Mouse (Mus musculus) layer of hippocampus, adult 11-12 months (tissue): ENCODE measurements around the gene Fzd2.
A peak's percentile ranks its signal among the peaks of the same experiment; 100 is the strongest.

Source experiments
- DNase-seq: peaks from one replicate; pipeline ENCODE4 v3.0.0; 2022; ENCODE audit warnings: low spot score

The Fzd2 gene

GRCm38 (mm10) chr11:102619449-102619848 lies 15.3 kb downstream of the Fzd2 start:
- no peak for DNase-seq

- no peak for DNase-seq
These were observed 19.9 kb downstream of the Fzd2 start for GRCm38 (mm10) chr11:102623876-102624789.

- DNase-seq, result no peak
These were observed 20.8 kb downstream of the Fzd2 start for GRCm38 (mm10) chr11:102624888-102625407.

GRCm38 (mm10) chr11:102627171-102627931 lies 23.2 kb downstream of the Fzd2 start:
- DNase-seq, result no peak

DNA sequence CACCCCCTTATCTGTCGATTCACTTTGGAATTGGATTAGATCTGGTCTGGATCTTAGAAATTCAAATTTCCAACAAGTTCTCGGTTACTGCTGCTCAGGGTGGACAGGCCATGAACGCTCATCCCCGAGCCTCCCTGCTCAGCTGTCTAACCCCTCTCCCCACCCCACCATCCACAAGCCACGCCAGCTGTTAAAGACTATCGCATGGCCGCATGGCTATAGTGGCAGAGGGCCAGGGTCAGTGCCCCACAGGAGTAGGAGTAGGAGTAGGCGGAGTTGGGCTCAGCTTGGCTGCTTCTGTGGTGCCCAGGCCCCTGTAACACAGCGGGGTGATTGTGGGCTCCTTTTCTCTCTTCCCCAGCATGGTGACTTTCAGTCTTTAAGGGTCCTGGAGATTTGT lies 24.3 kb downstream of the Fzd2 start:
- DNase-seq, result no peak

- no peak for DNase-seq
These were observed 25.2 kb downstream of the Fzd2 start for GRCm38 (mm10) chr11:102629375-102629774.

DNA sequence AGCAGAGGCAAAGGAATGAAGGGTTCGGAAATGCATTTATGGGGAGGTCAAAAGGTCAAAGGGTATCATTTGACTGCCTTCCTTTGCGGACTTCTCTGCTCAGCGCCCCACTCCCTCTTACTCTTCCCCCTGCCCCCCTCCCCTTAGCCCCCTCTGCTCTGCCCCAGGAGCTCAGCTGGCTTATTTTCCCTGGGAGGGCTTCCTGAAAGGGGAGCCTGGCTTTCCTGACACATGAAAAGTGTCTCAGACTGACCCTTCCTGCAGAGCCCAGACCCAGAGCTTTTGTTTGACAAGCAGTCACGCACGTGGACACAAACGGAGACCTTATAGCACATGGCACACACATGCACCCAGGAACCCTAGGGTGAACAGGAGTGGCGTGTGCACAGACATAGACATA lies 26.5 kb downstream of the Fzd2 start:
- no peak for DNase-seq

GRCm38 (mm10) chr11:102631203-102631602 lies 27.0 kb downstream of the Fzd2 start:
- no peak for DNase-seq

DNA sequence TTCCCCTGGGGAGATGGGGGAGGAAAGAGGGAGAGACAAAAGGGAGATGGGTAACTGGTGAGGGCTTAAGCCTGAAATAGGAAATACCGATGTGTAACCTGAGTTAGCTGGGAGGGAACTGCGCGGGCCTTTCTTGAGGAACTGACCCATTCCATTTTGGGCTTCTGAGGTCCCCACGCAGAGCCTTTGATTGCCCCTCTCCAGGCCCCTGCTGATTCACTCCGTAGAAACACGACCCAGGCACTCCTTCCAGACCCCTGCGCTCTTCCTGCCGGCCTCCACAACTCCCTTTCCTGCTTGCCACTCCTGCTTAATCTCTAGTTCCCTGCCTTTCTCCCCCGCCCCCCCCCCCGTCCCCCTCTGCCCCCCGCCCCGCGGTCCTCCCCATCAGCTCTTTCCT lies 28.5 kb downstream of the Fzd2 start:
- DNase-seq, result no peak

GRCm38 (mm10) chr11:102633379-102633778 lies 29.2 kb downstream of the Fzd2 start:
- no peak for DNase-seq

DNA sequence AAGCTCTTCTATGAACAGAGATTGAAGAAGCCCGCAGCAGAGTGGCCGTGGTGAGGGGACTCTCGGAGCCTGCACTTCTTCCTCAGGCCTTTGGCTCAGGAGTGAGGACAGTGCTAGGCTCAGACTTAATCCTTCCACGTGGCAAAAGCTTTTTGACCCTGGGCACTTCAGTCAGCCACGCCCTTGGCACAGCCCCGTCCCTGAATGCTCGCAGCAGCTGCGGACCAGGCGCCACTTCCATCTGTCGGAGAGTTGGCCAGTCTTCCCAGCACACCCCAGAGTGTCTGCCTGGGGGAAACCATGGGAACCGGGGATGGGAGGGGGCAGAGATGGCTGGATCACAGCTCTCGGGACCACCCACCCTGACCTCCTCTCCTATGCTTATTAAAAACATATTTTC lies 32.7 kb downstream of the Fzd2 start:
- no peak for DNase-seq

GRCm38 (mm10) chr11:102643891-102644382 lies 39.7 kb downstream of the Fzd2 start:
- DNase-seq, result no peak

DNA sequence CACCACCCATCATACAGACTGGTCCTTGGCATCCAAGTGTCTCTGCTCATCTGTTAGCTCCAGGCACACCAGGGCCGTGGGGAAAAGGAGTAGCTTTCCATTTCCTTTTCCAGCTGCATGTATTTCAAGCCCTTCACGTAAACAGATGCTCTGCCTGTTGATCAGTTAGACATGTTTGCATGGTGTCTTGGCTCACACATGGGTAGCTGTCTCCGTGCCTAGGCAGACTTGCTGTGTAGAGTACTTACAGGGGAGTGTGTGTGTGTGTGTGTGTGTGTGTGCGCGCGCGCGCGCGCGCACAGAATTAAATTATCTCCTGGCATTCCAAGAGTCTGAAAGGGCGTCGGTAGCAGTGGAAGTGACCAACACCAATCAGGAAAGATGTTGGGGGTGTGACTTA lies 42.0 kb downstream of the Fzd2 start:
- DNase-seq, result no peak

- no peak for DNase-seq
These were observed 43.7 kb downstream of the Fzd2 start for GRCm38 (mm10) chr11:102647885-102648284.

GRCm38 (mm10) chr11:102651381-102651780 lies 47.2 kb downstream of the Fzd2 start:
- peak; percentile 60 for DNase-seq

DNA sequence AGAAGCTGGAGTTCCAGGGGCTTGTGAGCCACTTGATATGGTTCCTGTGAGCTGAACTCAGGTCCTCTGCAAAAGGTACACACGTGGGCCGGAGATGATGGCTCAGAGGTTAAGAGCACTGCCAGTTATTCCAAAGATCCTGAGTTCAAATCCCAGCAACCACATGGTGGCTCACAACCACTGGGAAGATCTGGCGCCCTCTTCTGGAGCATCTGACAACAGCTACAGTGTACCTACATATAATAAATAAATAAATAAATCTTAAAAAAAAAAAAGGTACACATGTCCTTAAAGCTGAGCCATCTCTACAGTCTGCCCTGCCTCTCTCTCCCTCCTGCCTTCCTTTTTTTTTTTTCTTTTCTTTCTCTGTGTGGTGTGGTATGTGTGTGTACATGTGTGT lies 48.6 kb downstream of the Fzd2 start:
- DNase-seq, result no peak

- DNase-seq, result no peak
These were observed 51.7 kb downstream of the Fzd2 start for GRCm38 (mm10) chr11:102655888-102656287.

GRCm38 (mm10) chr11:102656326-102656926 lies 52.2 kb downstream of the Fzd2 start:
- no peak for DNase-seq

DNA sequence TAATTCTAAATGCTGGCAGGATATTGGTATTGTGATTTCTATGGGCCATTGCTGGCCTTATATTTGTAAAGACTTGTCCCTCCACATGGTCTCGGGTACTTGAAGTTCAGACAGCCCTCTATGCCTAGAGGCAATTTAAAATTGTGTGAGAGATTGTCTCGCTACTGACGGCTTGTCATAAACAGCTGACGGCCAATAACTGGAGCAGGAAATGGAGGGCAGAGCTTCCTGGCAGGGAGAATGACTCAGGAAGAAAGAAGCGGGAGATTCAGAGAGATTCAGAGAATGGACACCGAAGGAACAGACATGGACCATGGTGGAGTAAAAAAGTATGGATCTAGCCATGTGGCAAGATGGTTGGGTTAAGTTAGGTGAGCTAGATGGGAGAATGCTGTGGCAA lies 52.7 kb downstream of the Fzd2 start:
- DNase-seq, result no peak
